Mouse (Mus musculus): ENCODE data around the gene Ccdc142. TPM values are rescaled to one million over a fixed set of nuclear protein-coding genes. Genes with fewer than 3 reads are reported as not detected.

The Ccdc142 gene
- 1 to 10 TPM in 1 of 2 experiments, not detected in 1; 1.2 TPM for total RNA-seq (2021)
- long read RNA-seq, experiment 1 = 0 reads
- long read RNA-seq, experiment 2, partial matches to known transcripts = 1 of 1 reads
- long read RNA-seq, experiment 2, other reads (novel, unspliced or antisense) = 0 of 1 reads

DNA sequence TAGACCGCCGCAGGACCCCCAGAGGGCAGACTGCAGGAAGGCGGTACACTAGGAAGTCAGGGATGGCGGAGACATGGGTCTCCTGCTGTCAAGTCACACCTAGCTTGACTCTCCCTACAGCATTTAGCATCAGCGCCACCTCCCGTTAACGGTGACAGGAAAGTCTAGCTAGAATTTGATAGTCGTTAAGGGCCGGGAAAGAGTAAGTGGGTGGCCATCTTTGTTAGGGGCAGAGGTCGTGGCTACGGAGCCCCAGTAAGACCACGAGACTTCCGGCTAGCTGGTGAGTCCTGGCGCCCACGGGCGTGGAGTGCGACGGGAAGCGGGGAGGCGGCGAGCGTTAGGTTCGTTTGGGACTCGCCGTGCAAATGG lies at the start of gene Ccdc142, which contains the start of gene Gm42688:
Ccdc142 (plus strand) TSS at position 286 of the 372 bp plus-strand sequence.
Gm42688 (plus strand) TSS at position 302 of the 372 bp plus-strand sequence.
- intact Hi-C loops (cut with DNase I; ENCODE audit: low total_unique reads) = loop anchor here (5.0 kb wide), 1 partner anchor 99 kb away; no protein-coding TSS in a partner anchor
- peak; percentile 88 for DNase-seq

DNA sequence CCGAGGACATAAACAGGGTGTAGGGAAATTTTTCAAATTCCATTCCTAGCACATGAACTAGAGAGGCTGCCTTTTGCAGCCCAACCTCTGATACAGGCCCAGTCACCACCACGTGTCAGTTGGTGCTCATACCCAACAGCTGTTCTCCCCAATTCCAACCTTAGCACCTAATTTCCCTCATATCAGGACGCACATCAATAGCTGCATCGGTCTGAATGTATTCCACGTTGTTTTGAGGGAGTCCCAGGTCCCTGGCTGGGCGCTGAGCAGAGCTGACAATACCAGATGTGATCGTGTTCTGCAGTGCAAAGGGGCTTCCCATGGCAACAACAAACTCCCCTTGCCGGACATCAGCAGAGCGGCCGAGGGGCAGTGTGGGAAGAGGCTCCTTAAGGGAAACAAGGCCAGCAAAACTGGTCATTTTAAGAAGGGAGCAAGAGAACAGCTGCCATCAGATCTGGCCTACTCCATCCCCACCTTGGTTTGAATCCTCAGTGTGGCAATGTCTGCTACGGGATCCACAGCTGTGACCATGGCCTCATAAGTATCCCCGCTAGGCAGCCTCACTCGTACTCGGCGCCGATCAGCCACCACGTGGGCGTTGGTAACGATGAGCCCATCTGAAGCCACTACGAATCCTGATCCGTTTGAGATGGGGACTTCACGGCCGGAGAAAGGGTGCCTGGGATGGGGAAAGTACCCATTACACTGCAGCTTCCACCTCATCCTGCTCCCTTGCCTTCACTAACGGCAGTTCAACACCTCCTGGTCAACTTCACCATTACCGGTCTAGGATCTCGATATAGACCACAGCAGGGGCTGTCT lies 48.1 kb upstream of the Ccdc142 start:
- intact Hi-C loops (cut with DNase I; ENCODE audit: low total_unique reads) = no loop called here
- peak; percentile 27 for DNase-seq

DNA sequence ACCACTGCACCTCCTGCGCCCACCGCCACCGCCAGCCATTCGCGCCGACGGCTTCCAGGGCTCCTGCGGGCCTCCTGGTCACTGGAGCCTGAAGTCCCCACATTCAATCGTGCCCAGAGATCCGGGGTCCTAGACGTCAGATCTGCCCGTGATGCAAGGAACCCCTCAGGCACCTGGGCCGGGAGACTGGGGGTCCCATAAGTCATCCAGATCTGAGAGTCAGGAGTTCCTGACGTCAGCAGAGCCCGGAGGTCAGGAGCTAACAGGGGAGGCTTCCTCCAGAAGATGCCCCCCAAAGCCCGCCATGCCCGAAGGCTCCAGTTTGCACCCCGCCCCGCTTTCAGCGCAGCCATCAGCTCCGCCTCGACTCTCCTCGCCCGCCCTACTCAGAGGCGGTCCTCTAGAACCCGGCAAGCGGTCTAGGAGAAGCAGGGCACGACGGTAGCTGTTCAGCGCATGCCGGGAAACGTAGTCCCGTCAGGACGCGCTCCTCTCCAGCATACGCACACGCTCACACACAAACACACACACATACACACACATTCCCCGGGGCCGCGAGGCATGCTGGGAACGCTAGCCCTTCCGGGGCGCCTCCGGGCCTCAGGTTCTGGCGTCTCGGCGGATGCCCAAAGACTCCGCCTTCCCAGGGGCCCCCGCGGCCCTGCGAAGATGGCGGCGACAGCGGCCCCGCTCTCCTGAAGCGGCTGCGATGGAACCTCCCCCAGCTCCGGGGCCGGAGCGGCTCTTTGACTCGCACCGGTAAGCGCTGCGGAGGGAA lies 47.1 kb upstream of the Ccdc142 start, which contains the start of gene Aup1:
Aup1 (plus strand) TSS at position 448 of the 778 bp plus-strand sequence.
- intact Hi-C loops (cut with DNase I; ENCODE audit: low total_unique reads) = no loop called here
- DNase-seq = peak; percentile 95

DNA sequence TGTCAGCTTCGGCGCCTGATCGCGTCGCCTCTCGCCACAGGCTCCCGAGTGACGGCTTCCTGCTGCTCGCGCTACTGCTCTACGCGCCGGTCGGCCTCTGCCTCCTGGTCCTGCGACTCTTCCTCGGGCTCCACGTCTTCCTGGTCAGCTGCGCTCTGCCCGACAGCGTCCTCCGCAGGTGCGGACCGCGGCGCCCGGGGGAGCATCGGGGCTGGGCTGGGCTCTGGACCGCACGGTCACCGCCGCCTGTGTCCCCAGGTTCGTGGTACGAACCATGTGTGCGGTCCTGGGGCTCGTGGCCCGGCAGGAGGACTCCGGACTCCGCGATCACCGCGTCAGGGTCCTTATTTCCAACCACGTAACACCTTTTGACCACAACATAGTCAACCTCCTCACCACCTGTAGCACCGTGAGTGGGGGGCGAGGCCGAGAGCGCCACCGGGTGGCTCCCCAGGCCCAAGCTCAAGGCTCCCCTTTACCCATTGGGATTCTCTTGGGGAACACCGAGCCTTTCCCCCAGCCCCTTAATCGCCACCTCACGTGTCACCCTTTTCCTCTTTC lies 46.5 kb upstream of the Ccdc142 start, which contains the start of gene Htra2:
Htra2 (minus strand) TSS at position 403 of the 561 bp plus-strand sequence.
- intact Hi-C loops (cut with DNase I; ENCODE audit: low total_unique reads) = no loop called here
- DNase-seq = no peak

DNA sequence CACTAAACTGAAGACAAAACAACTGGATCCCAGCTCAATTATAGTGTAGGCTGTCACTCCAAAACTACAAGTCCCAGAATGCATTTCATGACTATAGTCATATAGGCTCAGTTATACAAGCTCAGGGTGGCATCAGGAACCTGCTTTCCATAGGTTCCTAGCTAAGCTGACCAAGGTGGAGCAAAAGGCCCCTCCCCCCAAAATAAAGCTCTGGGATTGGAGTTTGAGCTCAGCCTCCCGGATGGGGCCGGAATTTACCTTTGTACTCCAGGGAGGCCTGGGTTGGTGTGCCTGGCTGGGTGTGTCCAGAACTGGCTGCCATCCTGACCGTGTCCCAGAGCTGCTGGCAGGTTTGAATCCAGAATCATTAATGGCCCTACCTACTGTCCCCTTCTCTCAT lies 43.6 kb upstream of the Ccdc142 start, which contains the start of gene Dqx1:
Dqx1 (plus strand) TSS at position 55 of the 400 bp plus-strand sequence.
- intact Hi-C loops (cut with DNase I; ENCODE audit: low total_unique reads) = no loop called here
- no peak for DNase-seq

DNA sequence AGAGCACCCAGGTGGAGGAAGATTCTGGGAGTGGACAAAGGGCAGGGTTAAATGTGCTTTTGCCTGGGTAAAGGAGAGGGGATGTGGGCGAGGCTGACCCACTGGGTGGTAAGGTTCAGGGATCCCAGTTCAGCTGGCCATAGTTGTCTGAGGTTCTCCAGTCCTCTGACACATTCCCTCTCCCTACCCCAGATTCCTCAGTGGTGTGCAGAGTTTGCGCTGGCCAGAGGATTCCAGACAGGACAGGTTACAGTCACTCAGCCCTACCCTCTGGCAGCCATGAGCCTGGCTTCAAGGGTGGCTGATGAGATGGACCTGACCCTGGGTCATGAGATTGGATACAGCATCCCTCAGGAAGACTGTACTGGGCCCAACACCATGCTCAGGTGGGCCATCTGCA lies 42.7 kb upstream of the Ccdc142 start:
- intact Hi-C loops (cut with DNase I; ENCODE audit: low total_unique reads) = no loop called here
- no peak for DNase-seq

DNA sequence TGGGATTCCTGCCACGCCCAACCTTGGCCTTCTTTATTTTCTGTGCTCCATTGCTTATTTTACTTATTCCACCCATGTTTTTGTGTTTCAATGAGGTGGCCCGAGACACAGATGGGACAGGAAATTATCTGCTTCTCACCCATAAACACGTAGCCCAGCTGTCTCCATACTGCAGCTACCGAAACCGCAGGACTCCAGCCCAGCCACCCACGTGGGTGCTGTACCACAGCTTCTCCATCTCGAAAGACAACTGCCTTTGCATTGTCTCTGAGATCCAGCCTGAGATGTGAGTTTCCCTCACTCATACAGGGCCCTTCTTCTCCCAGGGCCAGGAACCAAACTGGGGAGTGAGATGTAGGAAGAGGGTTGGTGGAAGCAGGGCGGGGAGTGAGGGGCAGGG lies 35.4 kb upstream of the Ccdc142 start:
- DNase-seq = no peak
- intact Hi-C loops (cut with DNase I; ENCODE audit: low total_unique reads) = no loop called here

DNA sequence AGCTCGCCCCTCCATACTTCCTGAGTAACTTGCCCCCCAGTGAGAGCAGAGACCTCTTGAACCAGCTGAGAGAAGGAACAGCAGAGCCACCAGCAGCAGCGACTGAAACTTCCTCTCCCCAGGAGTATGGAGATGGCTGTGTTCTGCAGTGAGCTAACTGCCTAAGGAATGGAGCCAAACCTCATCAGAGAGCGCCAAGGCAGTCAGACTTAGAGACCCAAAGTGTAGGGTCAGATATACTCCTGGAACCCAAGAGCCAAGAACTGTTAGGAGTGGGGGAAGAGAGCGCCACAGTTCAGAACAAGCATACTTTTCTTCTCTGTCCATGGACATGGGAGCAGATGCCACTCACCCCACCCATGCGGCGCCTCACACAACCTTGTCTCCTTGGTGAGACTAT lies 35.0 kb upstream of the Ccdc142 start:
- intact Hi-C loops (cut with DNase I; ENCODE audit: low total_unique reads) = no loop called here
- DNase-seq = no peak

DNA sequence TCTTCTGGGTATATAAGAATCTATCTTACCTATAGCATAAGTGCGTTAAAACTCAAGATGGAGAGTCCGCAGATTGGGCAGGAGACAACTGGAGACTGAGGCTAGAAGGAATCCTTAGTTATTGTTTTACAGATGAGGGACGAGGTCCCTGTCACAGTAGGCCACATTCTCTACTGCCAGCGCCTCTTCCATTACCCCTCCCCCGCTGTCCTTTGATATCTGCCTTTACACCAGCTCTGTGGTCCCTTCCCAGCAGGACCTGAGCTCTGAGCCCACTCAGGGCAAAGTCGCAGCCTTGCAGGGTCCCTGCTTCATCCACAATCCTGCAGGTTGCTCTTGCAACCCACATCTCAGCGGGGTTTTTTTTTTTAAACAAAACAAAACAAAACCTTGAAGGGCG lies 33.2 kb upstream of the Ccdc142 start:
- no peak for DNase-seq
- intact Hi-C loops (cut with DNase I; ENCODE audit: low total_unique reads) = no loop called here

DNA sequence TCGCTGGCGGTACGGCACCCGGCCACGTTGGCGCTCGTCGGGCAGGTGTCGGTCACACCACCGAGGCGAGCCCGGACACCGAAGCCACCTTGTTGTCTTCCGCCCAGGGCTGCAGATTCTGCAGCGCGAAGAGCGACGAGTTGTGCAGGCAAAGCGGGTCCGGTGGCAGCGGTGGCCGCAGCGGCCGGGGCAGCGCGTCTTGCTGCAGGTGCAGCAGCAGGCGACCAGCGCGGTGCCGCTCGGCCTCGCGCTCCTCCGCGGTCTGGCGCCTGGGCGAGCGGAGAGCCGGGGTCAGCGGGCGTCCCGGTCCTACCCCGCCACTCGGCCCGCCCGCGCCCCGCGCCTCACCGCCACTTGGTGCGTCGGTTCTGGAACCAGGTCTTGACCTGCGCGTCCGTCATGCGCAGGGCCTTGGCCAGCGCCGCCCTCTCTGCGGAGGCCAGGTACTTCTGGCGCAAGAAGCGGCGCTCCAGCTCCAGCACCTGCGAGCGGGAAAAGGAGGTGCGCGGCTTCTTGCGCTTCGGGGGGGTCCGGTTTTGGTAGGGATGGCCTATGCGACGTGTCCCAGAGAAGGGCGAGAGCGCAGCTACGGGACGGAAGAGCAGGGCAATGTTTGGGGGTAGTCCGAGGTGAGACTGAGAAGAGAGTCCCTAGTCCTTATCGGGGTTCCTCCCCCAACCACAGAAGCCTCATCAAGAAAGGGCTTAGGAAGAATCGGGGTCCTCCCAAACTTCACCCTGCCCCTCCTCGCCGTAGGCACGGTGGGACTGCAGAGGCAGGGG lies 32.5 kb upstream of the Ccdc142 start:
- intact Hi-C loops (cut with DNase I; ENCODE audit: low total_unique reads) = no loop called here
- no peak for DNase-seq

DNA sequence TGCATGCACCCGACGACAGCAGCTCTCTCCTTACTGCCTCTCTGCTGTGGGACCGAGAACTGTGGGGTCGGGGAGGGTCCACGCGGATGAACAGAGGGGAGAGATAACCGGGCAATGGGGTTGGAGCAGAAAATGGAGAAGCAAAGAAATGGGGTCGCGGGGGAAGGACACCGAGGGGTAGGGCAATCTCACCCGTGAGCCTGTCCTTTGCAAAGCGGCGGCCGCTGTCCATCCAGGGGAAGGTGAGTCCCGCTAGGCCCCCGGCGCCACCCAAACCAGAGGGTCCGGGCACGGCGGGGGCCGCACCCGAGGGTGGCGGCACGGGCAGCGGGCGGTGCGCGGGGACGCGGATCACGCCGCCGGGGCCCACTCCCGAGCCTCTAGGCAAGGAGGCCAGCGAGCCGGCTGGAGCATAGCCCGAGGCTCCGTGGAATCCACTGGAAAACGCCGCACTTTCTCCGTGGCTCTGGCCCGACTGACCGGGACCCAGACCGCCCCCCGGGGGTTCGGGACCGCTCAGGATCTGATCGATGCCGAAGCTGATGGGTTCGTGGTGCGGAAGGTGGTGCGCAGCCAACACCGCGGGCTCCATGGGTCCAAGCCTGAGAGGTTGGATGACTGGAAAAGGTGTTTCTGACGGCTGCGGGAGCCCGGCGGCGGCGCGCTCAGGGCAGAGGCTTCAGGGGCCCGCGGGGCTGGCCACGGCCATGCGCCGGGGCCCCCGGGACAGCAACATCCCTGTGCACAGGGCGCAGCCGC lies 31.7 kb upstream of the Ccdc142 start:
- intact Hi-C loops (cut with DNase I; ENCODE audit: low total_unique reads) = no loop called here
- DNase-seq = no peak

DNA sequence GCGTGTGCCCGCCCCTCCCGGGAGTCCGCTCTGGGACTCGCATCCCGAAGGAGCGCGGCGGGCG lies 31.3 kb upstream of the Ccdc142 start, which contains the start of gene Tlx2:
Tlx2 (minus strand) TSS at position 47 of the 64 bp plus-strand sequence.
- DNase-seq = no peak
- intact Hi-C loops (cut with DNase I; ENCODE audit: low total_unique reads) = no loop called here

DNA sequence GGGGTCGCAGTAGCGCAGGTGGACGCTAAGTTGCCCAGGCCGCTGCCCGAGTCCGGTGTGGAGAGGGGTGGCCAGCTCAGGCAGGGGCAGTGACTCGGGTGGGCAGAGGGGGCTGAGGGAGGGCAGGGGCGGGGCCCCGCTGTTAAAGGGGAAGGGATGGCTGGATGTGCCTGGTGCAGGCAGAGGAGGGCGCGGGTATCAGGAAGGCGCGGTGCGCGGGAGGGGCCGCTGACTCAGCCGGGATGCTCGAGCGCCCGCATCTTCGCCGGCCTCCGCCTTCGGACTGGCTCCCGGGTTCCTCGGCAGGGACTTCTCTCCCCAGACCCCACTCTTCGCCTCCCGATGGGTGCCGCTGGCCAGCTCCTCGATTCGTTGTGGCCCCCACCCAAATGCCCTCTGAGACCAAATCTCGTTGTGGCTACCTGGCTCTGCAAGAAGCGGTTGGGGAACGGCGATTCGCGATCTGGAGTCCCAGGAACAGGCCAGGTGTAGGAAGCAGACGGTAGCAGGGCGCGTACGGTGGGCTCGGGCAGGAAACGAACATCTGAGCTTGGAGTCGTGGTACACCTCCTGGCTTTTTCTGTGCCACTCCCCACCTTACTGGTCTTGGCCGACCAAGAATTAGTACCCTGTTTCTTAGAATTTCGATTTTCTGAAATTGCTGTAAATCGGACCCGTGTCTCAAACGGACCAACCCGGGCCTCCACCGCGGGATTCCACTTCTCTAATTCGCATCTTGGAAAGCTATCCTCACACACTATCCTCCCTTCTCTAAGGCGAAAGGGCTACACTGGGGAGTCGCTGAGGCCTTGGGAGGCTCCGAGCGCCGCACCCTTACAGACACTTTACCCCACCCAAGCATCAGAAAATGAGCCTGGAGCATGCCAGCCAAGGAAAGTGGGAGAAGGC lies 30.8 kb upstream of the Ccdc142 start:
- DNase-seq = no peak
- intact Hi-C loops (cut with DNase I; ENCODE audit: low total_unique reads) = no loop called here

DNA sequence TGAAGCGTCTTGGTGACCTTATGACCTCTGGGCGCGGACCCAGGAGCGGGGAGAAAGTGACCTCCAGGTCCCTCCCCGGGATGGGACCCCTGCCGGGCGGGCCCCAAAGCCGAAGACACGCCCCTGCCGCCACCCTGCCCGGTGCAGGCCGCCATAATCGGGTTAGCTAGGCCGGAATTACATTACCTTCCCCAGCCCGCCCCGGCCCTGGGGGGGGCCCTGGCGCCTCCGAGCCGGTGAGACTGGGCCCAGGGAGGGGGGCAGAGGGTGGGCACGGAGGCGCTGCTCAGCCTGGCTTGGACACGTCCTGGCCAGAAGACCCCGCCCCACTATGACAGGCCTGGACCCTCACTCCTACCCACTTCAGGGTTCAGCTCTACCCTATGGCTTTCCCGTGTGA lies 30.2 kb upstream of the Ccdc142 start:
- no peak for DNase-seq
- intact Hi-C loops (cut with DNase I; ENCODE audit: low total_unique reads) = no loop called here

DNA sequence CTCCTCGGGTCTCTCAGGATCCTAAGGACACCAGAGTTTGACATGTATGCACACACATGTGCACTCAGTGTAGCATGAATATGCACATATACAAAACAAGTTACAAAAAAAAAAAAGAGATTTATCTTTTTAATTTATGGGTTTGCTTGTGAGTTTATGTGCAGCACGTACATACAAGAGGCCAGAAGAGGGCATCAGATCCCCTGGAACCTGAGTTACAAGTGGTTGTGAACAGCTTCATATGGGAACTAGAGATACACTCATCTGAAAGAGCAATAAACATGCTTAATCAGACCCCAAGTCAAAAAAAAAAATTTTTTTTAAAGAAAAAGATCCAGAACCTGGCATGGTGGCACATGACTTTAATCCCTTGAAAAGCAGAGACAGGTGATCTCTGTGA lies 26.4 kb upstream of the Ccdc142 start:
- no peak for DNase-seq
- intact Hi-C loops (cut with DNase I; ENCODE audit: low total_unique reads) = no loop called here

DNA sequence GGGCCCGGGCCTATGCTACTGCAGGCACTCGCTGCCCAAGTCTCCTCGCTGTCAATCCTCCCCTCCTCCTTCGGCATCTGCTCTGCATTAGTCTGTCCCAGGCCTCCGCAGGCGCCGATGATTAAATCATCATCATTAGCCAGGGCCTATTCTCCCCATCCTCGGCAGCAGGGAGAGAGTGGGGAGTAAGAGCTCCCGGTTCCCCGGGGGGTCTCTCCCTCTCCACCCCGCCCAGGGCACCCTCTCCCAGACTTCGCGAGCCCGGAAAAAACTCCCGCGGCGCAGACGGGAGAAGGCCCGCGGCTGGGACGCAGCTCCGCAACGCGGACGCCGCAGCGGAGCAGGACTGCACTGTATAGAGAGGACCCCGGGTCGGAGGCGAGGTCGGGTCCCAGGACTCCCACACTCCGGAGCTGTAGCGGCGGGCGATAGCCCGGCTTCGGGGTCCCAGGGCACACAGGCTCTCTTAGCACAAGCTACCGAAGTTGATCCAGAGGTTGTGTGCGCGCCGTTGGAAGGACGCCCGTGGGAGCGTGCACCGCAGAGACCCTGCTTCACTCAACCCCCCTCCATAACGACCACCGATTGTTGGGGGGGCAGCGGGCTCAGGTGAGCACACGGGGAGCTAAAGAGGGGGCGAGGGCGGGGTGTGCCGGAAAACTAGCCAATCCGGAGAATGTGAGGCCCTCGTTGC lies 23.6 kb upstream of the Ccdc142 start, which contains the start of gene Pcgf1:
Pcgf1 (plus strand) TSS at position 240 of the 694 bp plus-strand sequence.
- intact Hi-C loops (cut with DNase I; ENCODE audit: low total_unique reads) = no loop called here
- DNase-seq = peak; percentile 38

DNA sequence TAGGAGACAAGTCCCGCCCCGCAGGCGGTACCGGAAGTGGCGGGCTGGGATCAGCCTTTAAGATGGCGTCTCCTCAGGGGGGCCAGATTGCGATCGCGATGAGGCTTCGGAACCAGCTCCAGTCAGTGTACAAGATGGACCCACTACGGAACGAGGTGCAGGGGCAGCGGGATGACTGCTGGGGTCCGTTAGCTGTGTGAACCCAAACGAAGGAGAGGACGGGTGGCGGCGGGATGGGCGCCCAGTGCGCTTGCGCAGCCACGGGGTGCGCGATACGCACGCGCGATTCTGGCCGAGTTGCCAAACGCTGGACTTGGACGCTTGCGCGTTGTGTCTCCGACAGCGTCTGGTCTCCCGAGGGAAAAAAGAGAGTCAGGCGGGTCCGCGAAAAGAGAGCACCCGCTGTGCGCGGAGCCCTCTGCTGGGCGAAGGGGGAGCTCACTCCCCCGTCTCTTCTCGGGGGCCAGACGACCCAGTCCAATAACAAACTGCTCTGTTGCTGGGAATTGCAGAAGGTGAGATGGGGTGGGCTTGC lies 23.0 kb upstream of the Ccdc142 start:
- peak; percentile 99 for DNase-seq
- intact Hi-C loops (cut with DNase I; ENCODE audit: low total_unique reads) = no loop called here
